Mouse (Mus musculus): Measurements from ENCODE around the gene Pdss1.
A peak's percentile ranks its signal among the peaks of the same experiment; 100 is the strongest.
"Not testable (repeated sequence)": the region's sequence is repeated elsewhere in the genome, so short reads cannot be mapped to it uniquely, and the experiment has no call there.

The Pdss1 gene

GRCm38 (mm10) chr2:22895282-22896273 is at the start of gene Pdss1:
Gene Pdss1 (plus strand): TSS chr2:22895522.
- peak; percentile 95 for DNase-seq (ENCODE audit: low spot score)

GRCm38 (mm10) chr2:22851900-22852299 is 43.4 kb upstream of the Pdss1 start:
- no peak for DNase-seq (ENCODE audit: low spot score)

- no peak for DNase-seq (ENCODE audit: low spot score)
Measured at GRCm38 (mm10) chr2:22857501-22857900, 37.8 kb upstream of the Pdss1 start.

- no peak for DNase-seq (ENCODE audit: low spot score)
Measured at GRCm38 (mm10) chr2:22862194-22862593, 33.1 kb upstream of the Pdss1 start.

GRCm38 (mm10) chr2:22864394-22865037 is 30.8 kb upstream of the Pdss1 start:
- DNase-seq (ENCODE audit: low spot score) = peak; percentile 70

- no peak for DNase-seq (ENCODE audit: low spot score)
Measured at GRCm38 (mm10) chr2:22865818-22866217, 29.5 kb upstream of the Pdss1 start.

GRCm38 (mm10) chr2:22866894-22867424 is 28.4 kb upstream of the Pdss1 start:
- no peak for DNase-seq (ENCODE audit: low spot score)

GRCm38 (mm10) chr2:22873159-22873558 is 22.2 kb upstream of the Pdss1 start:
- DNase-seq (ENCODE audit: low spot score) = no peak

- no peak for DNase-seq (ENCODE audit: low spot score)
Measured at GRCm38 (mm10) chr2:22874628-22875027, 20.7 kb upstream of the Pdss1 start.

GRCm38 (mm10) chr2:22876614-22877013 is 18.7 kb upstream of the Pdss1 start:
- no peak for DNase-seq (ENCODE audit: low spot score)

GRCm38 (mm10) chr2:22878781-22879180 is 16.5 kb upstream of the Pdss1 start:
- no peak for DNase-seq (ENCODE audit: low spot score)

- DNase-seq (ENCODE audit: low spot score) = not testable (repeated sequence)
Measured at GRCm38 (mm10) chr2:22880726-22881125, 14.6 kb upstream of the Pdss1 start.

GRCm38 (mm10) chr2:22894932-22895281 is 415 bp upstream of the Pdss1 start:
- DNase-seq (ENCODE audit: low spot score) = no peak

- DNase-seq (ENCODE audit: low spot score) = no peak
Measured at GRCm38 (mm10) chr2:22903947-22904346, 8.6 kb downstream of the Pdss1 start.

GRCm38 (mm10) chr2:22914421-22914820 is 19.1 kb downstream of the Pdss1 start:
- DNase-seq (ENCODE audit: low spot score) = no peak

- DNase-seq (ENCODE audit: low spot score) = no peak
Measured at GRCm38 (mm10) chr2:22918651-22919050, 23.3 kb downstream of the Pdss1 start.

- DNase-seq (ENCODE audit: low spot score) = not testable (repeated sequence)
Measured at GRCm38 (mm10) chr2:22925911-22926310, 30.6 kb downstream of the Pdss1 start.

GRCm38 (mm10) chr2:22928259-22928658 is 32.9 kb downstream of the Pdss1 start:
- DNase-seq (ENCODE audit: low spot score) = no peak

- no peak for DNase-seq (ENCODE audit: low spot score)
Measured at GRCm38 (mm10) chr2:22933556-22933955, 38.2 kb downstream of the Pdss1 start.

GRCm38 (mm10) chr2:22949956-22950355 is 54.6 kb downstream of the Pdss1 start:
- no peak for DNase-seq (ENCODE audit: low spot score)

GRCm38 (mm10) chr2:22954278-22954677 is 59.0 kb downstream of the Pdss1 start:
- no peak for DNase-seq (ENCODE audit: low spot score)

- no peak for DNase-seq (ENCODE audit: low spot score)
Measured at GRCm38 (mm10) chr2:22955914-22956313, 60.6 kb downstream of the Pdss1 start.

- no peak for DNase-seq (ENCODE audit: low spot score)
Measured at GRCm38 (mm10) chr2:22957415-22957814, 62.1 kb downstream of the Pdss1 start.

Measured in MN1 (cell line).